Mouse (Mus musculus): ENCODE data around the gene Hpgd.

GRCm38 (mm10) chr8:56344359-56344758 lies 50.0 kb downstream of the Hpgd start:
- TF ChIP-seq CTCF (IDR thresholded peaks at IDR 0.05; ENCODE audit: low read depth, low read length), result no peak
- no peak for TF ChIP-seq EP300 (IDR thresholded peaks at IDR 0.05; ENCODE audit: insufficient read depth, low read depth, low read length)
- TF ChIP-seq POLR2A (IDR thresholded peaks at IDR 0.05; ENCODE audit: insufficient read depth, low read length), result no peak

Data from ES-Bruce4 (cell line).